Mouse (Mus musculus) limb, embryonic 11.5 days (tissue): Measurements from ENCODE around the gene Zmym1. TPM values are rescaled to one million over a fixed set of nuclear protein-coding genes. Genes with fewer than 3 reads are reported as not detected.

Source experiments
- ATAC-seq: fragments of 200-750 bp; cut with Nextera tagmentation; 2 replicates; pipeline ENCODE4 v1.8.0; 2017; ENCODE audit warnings: low read depth; ENCODE audit not compliant: insufficient number of reproducible peaks, low FRiP score, low TSS enrichment
- DNase-seq: peaks from one replicate; pipeline ENCODE4 v3.0.0-alpha.2; 2015; ENCODE audit warnings: low spot score
- H3K27ac ChIP-seq: fragments of 300-500 bp; sonication (generic); replicated peaks from 2 replicates; pipeline ENCODE4 v1.5.1; 2014; ENCODE audit warnings: low read depth, mild to moderate bottlenecking, low read length
- H3K27me3 ChIP-seq: fragments of 300-500 bp; sonication (generic); 2 replicates; pipeline ENCODE4 v1.6.1; 2014; ENCODE audit warnings: mild to moderate bottlenecking, low read length, mixed read lengths; ENCODE audit not compliant: control insufficient read depth, insufficient read depth
- H3K36me3 ChIP-seq: fragments of 300-500 bp; sonication (generic); 2 replicates; pipeline ENCODE4 v1.6.1; 2014; ENCODE audit warnings: mild to moderate bottlenecking, low read length, moderate library complexity, mixed read lengths; ENCODE audit not compliant: control insufficient read depth, insufficient read depth
- H3K4me1 ChIP-seq: fragments of 300-500 bp; sonication (generic); 2 replicates; pipeline ENCODE4 v1.6.1; 2014; ENCODE audit warnings: low read length, mixed read lengths; ENCODE audit not compliant: control insufficient read depth, insufficient read depth
- H3K4me2 ChIP-seq: fragments of 300-500 bp; sonication (generic); 2 replicates; pipeline ENCODE4 v1.6.1; 2014; ENCODE audit warnings: low read depth, mild to moderate bottlenecking, moderate library complexity; ENCODE audit not compliant: severe bottlenecking
- H3K4me3 ChIP-seq: fragments of 300-500 bp; sonication (generic); 2 replicates; pipeline ENCODE4 v1.5.1; 2014; ENCODE audit warnings: low read depth, low read length
- H3K9ac ChIP-seq: fragments of 300-500 bp; sonication (generic); 2 replicates; pipeline ENCODE4 v1.6.1; 2014; ENCODE audit warnings: mild to moderate bottlenecking, low read length
- H3K9me3 ChIP-seq: fragments of 300-500 bp; sonication (generic); 2 replicates; pipeline ENCODE4 v1.6.1; 2016; ENCODE audit warnings: low read length; ENCODE audit not compliant: control insufficient read depth
- WGBS: fragments of 180-500 bp; shearing (Covaris S2); extraction: QIAGEN DNeasy Blood & Tissue Kit; methylation state at CpG from one replicate; pipeline ENCODE4 v1.1.7; 2014; 5-methylcytosine and 5-hydroxymethylcytosine counted together
- polyA plus RNA-seq: library from polyadenylated mRNA; unstranded; fragments of >200 nt; fragmentation: Nextera tagmentation; extraction: Ambion mirVana; gene quantifications from 2 replicates; pipeline ENCODE4 v1.2.1, GENCODE M21; 2014

The Zmym1 gene
- polyA plus RNA-seq, 1 experiment from 2014 or later, result 35.2 TPM

DNA sequence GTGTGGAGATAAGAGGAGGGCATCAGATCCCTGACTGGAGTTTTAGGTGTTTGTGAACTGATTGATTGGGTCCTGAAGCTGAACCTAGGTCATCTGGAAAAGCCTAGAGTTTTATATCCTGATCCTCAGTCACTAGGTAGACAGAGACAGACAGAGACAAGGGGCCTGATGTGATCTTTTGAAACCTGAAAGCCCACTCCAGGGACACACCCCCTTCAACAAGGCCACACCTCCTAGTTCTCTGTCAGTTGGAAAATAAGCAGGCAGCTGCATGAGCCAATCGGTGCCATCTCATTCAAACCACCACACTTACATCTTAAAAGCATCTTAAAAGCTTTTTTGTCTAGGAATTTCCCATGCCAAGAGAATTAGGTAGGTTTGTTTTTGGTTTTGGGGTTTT is 19.9 kb upstream of the Zmym1 start:
- Histone ChIP-seq H3K9ac (no peak overlapping the region), H3K4me3 (no peak overlapping the region), H3K4me2 (no peak overlapping the region), H3K27me3 (no peaks in the 10 kb centered on the region), H3K4me1 (0 out of 2 replicates have a peak, but pooled peaks cover 2% of the 10 kb centered on the region), H3K36me3 (no peaks in the 10 kb centered on the region), H3K27ac (no peak overlapping the region), H3K9me3 (no peaks in the 10 kb centered on the region)
- 33% methylated on average over 1 of the region's 1 CpGs for WGBS
- DNase-seq, result no peak
- no peak for ATAC-seq

DNA sequence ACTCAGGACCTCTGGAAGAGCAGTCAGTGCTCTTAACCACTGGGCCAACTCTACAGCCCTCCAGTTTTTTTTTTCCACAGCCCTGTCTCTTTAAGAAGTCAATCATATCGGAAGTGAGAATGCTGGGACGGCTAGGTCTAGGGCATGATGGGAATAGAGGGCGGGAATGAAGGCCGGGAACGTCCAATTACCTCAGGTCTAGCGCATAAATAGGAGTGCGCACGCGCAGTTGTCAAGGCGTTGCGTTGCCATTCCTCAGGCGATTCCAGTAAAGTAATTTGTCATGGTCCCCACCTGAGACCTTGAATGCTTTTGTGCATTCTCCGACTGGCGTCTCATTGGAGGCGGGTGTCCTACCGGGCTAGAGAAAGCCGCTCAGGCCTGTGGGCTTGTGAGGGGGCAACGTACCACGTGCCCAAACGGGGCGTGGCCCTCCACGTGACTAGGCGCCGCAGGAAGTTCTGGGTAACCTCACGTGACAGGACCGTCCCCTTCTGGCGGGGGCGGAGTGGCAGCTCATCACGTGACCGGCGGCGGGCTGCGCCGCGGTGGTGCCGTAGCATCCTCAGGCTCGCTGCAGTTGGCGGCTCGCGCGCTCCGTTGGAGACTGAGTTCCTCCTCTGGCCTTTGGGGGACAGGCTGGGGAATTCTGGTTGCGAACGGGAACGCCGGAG is 16.1 kb upstream of the Zmym1 start, which contains the start of gene Zmym6:
Gene Zmym6, plus strand, starts transcription at position 509 of the 674 bp plus-strand sequence.
- Histone ChIP-seq H3K27ac (peak within 1 kb of the TSS; percentile 63), H3K36me3 (no peaks in the 10 kb centered on the region), H3K4me1 (0 out of 2 replicates have a peak, but pooled peaks cover 2% of the 10 kb centered on the region), H3K9me3 (no peaks in the 10 kb centered on the region), H3K9ac (peak within 1 kb of the TSS; percentile 63), H3K27me3 (no peaks in the 10 kb centered on the region), H3K4me2 (peak within 1 kb of the TSS; percentile 57), H3K4me3 (peak within 1 kb of the TSS; percentile 57)
- WGBS, result under 1% methylated on average over 46 of the region's 46 CpGs
- peak; percentile 96 for DNase-seq
- peak; percentile 94 for ATAC-seq

DNA sequence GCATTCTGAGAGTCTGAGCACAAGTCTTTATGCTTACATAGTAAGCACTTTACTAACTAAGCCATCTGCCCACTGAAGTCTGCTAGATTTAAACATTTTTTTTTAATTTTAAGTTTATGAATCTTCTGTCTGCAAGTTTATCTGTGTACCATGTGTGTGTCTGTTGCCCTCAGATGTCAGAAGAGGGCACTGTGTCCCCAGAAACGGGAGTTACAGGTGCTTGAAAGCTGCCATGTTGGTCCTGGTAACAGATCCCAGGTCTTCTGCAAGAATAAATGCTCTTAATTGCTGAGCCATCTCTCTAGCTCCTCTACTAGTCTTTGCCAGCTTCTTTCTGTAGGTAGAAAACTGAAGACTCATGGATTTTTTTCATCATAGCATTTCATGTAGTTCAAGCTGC is 14.0 kb upstream of the Zmym1 start:
- 0 out of 2 replicates have a peak, but pooled peaks cover 2% of the 10 kb centered on the region for H3K4me1 ChIP-seq
- H3K9ac ChIP-seq, result no peak overlapping the region
- no peak for ATAC-seq
- no peak overlapping the region for H3K27ac ChIP-seq
- H3K4me2 ChIP-seq, result no peak overlapping the region
- no peak overlapping the region for H3K4me3 ChIP-seq
- no peaks in the 10 kb centered on the region for H3K36me3 ChIP-seq
- WGBS, result 62% methylated on average over 1 of the region's 1 CpGs
- no peak for DNase-seq
- no peaks in the 10 kb centered on the region for H3K9me3 ChIP-seq
- H3K27me3 ChIP-seq, result no peaks in the 10 kb centered on the region

DNA sequence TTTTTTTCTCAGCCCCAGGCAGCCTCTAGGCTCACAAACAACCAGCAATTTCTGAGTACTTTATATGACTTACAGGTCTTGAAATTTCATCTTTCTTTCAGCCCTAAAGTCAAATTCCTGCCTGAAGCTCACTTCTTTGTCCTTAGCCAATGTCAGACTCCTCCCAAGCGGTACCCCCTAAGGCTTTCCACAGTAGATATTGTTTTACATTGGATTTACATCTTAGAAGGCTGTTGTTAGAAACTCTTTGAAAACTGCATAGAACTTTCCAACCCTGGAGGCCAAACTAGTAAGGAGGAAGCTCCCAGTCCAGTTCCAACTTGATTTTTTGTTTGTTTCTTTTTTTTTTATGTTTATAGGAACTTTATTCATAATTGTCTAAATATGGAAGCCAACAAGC is 3.1 kb upstream of the Zmym1 start:
- Histone ChIP-seq H3K4me2 (no peak overlapping the region), H3K27ac (no peak overlapping the region), H3K9ac (no peak overlapping the region), H3K4me1 (no peaks in the 10 kb centered on the region), H3K4me3 (no peak overlapping the region), H3K36me3 (no peaks in the 10 kb centered on the region), H3K9me3 (no peaks in the 10 kb centered on the region), H3K27me3 (no peaks in the 10 kb centered on the region)
- DNase-seq (no peak), ATAC-seq (no peak)
- WGBS, result 50% methylated on average over 1 of the region's 1 CpGs

DNA sequence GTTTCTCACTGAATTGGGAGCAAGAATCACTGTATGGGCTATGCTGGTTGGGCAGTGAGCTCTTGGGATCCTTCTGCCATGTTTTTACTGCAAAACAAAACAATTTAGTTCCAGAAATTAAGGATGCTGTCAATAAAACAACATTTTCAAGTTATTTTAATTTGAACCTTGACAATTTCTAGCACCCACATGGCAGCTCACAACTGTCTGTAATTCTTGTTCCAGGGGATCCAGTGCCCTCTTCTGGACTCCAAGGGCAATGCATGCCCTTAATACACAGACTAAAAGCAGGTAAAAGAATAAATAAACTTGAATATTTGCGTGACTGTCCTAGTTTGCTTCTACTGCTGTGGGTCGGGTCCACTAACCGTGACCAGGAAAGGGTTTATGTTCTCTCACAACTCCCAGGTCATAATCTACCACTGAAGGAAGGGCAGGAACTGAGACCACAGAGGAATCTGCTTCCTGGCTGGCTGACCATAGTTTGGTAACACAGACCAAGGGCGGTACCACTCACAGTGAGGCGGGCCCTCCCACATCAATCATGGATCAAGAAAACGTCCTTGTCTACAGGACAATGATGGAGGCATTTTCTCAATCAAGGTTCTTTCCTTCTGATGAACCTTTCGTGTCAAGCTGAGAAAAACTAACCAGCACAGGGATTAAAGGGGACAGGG is 6.3 kb downstream of the Zmym1 start:
- DNase-seq, result no peak
- ATAC-seq, result no peak
- H3K27me3 ChIP-seq, result no peaks in the 10 kb centered on the region
- H3K36me3 ChIP-seq, result peaks cover 7% of the 10 kb centered on the region; the same call in 1 of the 2 replicates
- H3K27ac ChIP-seq, result no peak overlapping the region
- 88% methylated on average over 7 of the region's 7 CpGs for WGBS
- H3K4me1 ChIP-seq, result no peaks in the 10 kb centered on the region
- H3K9ac ChIP-seq, result no peak overlapping the region
- no peak overlapping the region for H3K4me2 ChIP-seq
- no peak overlapping the region for H3K4me3 ChIP-seq
- H3K9me3 ChIP-seq, result no peaks in the 10 kb centered on the region

DNA sequence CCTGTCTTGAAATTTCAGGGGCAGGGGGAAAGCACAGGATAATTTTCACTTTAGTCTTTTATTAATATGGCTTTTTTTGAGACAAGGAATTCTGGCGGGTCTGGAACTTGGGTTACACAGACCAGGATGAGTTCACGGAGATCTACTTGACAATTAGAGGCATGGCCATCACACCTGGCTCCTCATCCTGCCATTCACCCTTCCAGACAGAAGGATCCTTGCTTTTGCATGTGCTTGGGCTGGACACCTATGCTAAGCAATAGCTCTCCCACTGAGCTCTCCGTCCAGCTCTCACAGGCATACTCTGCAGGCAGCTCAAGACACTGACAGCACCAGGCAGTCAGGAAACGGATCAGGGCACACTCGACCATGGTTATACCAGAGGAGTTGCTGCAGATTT is 7.9 kb downstream of the Zmym1 start:
- H3K36me3 ChIP-seq, result peaks cover 12% of the 10 kb centered on the region
- H3K4me1 ChIP-seq, result no peaks in the 10 kb centered on the region
- WGBS, result 93% methylated on average over 5 of the region's 5 CpGs
- no peak overlapping the region for H3K9ac ChIP-seq
- H3K27me3 ChIP-seq, result no peaks in the 10 kb centered on the region
- no peak for ATAC-seq
- no peak overlapping the region for H3K4me2 ChIP-seq
- DNase-seq, result no peak
- no peaks in the 10 kb centered on the region for H3K9me3 ChIP-seq
- no peak overlapping the region for H3K27ac ChIP-seq
- no peak overlapping the region for H3K4me3 ChIP-seq

DNA sequence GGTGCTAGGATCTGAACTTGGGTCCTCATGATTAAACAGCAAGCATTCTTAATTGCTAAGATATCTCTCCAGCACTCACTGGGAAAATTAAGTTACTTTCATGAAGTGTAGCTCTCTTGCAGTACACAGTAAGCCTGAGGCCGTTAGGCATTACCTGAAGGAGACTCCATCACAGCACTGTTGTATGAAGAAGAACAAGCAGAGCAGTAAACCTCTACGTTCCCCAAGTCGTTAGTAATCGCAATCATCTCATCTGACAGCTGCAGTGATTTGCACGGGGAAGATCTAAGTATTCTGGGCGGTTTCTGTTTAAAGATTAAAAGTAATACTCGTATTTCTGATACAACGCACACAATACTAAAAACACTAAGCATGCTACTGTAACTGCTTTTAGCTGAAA is 9.8 kb downstream of the Zmym1 start:
- no peak overlapping the region for H3K4me2 ChIP-seq
- no peaks in the 10 kb centered on the region for H3K9me3 ChIP-seq
- peaks cover 11% of the 10 kb centered on the region for H3K36me3 ChIP-seq
- H3K4me3 ChIP-seq, result no peak overlapping the region
- H3K9ac ChIP-seq, result no peak overlapping the region
- no peak overlapping the region for H3K27ac ChIP-seq
- no peak for ATAC-seq
- DNase-seq, result no peak
- no peaks in the 10 kb centered on the region for H3K4me1 ChIP-seq
- no peaks in the 10 kb centered on the region for H3K27me3 ChIP-seq
- 90% methylated on average over 8 of the region's 8 CpGs for WGBS

DNA sequence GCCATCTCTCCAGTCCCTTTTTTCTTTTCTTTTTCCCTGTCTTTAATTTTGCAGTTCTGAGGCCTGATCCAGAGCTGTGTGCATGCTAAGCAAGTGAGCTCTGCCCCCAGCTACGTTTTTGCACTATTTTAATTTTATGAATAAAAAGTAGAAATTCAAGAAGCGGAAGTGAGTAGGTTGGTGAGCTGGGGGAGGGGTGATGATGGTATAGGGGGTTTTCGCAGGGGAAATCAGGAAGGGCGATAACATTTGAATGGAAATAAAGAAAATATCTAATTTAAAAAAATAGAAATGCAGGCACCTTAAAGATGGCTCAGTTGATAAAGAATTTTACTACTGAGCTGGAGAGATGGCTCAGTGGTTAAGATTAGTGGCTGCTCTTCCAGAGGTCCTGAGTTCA is 17.4 kb downstream of the Zmym1 start:
- H3K4me3 ChIP-seq, result no peak overlapping the region
- no peak for ATAC-seq
- H3K9me3 ChIP-seq, result no peaks in the 10 kb centered on the region
- H3K36me3 ChIP-seq, result peaks cover 7% of the 10 kb centered on the region
- H3K4me1 ChIP-seq, result no peaks in the 10 kb centered on the region
- DNase-seq, result no peak
- no peak overlapping the region for H3K9ac ChIP-seq
- H3K27ac ChIP-seq, result no peak overlapping the region
- no peaks in the 10 kb centered on the region for H3K27me3 ChIP-seq
- H3K4me2 ChIP-seq, result no peak overlapping the region
- WGBS, result 87% methylated on average over 4 of the region's 4 CpGs
